Mouse (Mus musculus) stomach, embryonic 15.5 days (tissue): Measurements from ENCODE around the gene Aqp8. TPM values are rescaled to one million over a fixed set of nuclear protein-coding genes. Genes with fewer than 3 reads are reported as not detected.
A peak's percentile ranks its signal among the peaks of the same experiment; 100 is the strongest.

Experiments
- ATAC-seq: fragments of 200-750 bp; cut with Nextera tagmentation; 2 replicates; pipeline ENCODE4 v1.8.0; 2017; ENCODE audit warnings: low read depth, moderate number of reproducible peaks, moderate TSS enrichment; ENCODE audit not compliant: insufficient read depth, low FRiP score
- H3K27ac ChIP-seq: fragments of 300-500 bp; sonication (generic); 2 replicates; pipeline ENCODE4 v1.5.1; 2015; ENCODE audit warnings: mild to moderate bottlenecking, inconsistent platforms
- H3K27me3 ChIP-seq: fragments of 300-500 bp; sonication (generic); replicated peaks from 2 replicates; pipeline ENCODE4 v1.6.1; 2015; ENCODE audit warnings: inconsistent platforms
- H3K36me3 ChIP-seq: fragments of 300-500 bp; sonication (generic); 2 replicates; pipeline ENCODE4 v1.6.1; 2015; ENCODE audit warnings: inconsistent platforms
- H3K4me1 ChIP-seq: fragments of 300-500 bp; sonication (generic); 2 replicates; pipeline ENCODE4 v1.6.1; 2015; ENCODE audit warnings: inconsistent platforms
- H3K4me2 ChIP-seq: fragments of 300-500 bp; sonication (generic); 2 replicates; pipeline ENCODE4 v1.6.1; 2015; ENCODE audit warnings: mild to moderate bottlenecking, inconsistent platforms
- H3K4me3 ChIP-seq: fragments of 300-500 bp; sonication (generic); replicated peaks from 2 replicates; pipeline ENCODE4 v1.5.1; 2015; ENCODE audit warnings: inconsistent platforms
- H3K9ac ChIP-seq: fragments of 300-500 bp; sonication (generic); 2 replicates; pipeline ENCODE4 v1.6.1; 2015; ENCODE audit warnings: inconsistent platforms
- H3K9me3 ChIP-seq: fragments of 300-500 bp; sonication (generic); 2 replicates; pipeline ENCODE4 v1.6.1; 2016; ENCODE audit warnings: inconsistent platforms
- WGBS: fragments of 180-500 bp; shearing (Covaris S2); methylation state at CpG from one replicate; pipeline ENCODE4 v1.1.7; 2015; 5-methylcytosine and 5-hydroxymethylcytosine counted together
- polyA plus RNA-seq: library from polyadenylated mRNA; unstranded; fragments of >200 nt; fragmentation: Nextera tagmentation; extraction: Ambion mirVana; gene quantifications from 2 replicates; pipeline ENCODE4 v1.2.1, GENCODE M21; 2015

Aqp8 gene
- polyA plus RNA-seq, 1 experiment from 2014 or later: 27.3 TPM

GRCm38 (mm10) chr7:123499481-123500238, 37.6 kb downstream of the Aqp8 start:
- peaks cover 10% of the 10 kb centered on the region; the same call in 1 of the 2 replicates for H3K4me1 ChIP-seq
- no peaks in the 10 kb centered on the region for H3K27me3 ChIP-seq
- whole genome bisulfite sequencing: 35% methylated on average over 19 of the region's 19 CpGs
- no peak for ATAC-seq
- peak overlapping the region; percentile 58 for H3K4me3 ChIP-seq
- H3K9me3 ChIP-seq: no peaks in the 10 kb centered on the region
- H3K36me3 ChIP-seq: no peaks in the 10 kb centered on the region
- H3K4me2 ChIP-seq: peak overlapping the region; percentile 96
- H3K9ac ChIP-seq: no peak overlapping the region
- H3K27ac ChIP-seq: no peak overlapping the region

GRCm38 (mm10) chr7:123500239-123501219, 38.4 kb downstream of the Aqp8 start, which contains the start of gene Zkscan2:
Gene Zkscan2, minus strand, starts transcription at chr7:123500449.
- no peaks in the 10 kb centered on the region for H3K27me3 ChIP-seq
- no peaks in the 10 kb centered on the region for H3K36me3 ChIP-seq
- H3K4me2 ChIP-seq: peak within 1 kb of the TSS; percentile 96
- no peaks in the 10 kb centered on the region for H3K9me3 ChIP-seq
- H3K4me1 ChIP-seq: peaks cover 10% of the 10 kb centered on the region; the same call in 1 of the 2 replicates
- WGBS: 2% methylated on average over 60 of the region's 71 CpGs
- peak within 1 kb of the TSS; percentile 58 for H3K4me3 ChIP-seq
- H3K9ac ChIP-seq: peak within 1 kb of the TSS; percentile 29; the same call in 1 of the 2 replicates
- peak; percentile 84 for ATAC-seq
- H3K27ac ChIP-seq: no peak within 1 kb of the TSS

GRCm38 (mm10) chr7:123503358-123503757, 41.3 kb downstream of the Aqp8 start:
- Histone ChIP-seq H3K9me3 (no peaks in the 10 kb centered on the region), H3K9ac (no peak overlapping the region), H3K36me3 (no peaks in the 10 kb centered on the region), H3K4me1 (peaks cover 10% of the 10 kb centered on the region; the same call in 1 of the 2 replicates), H3K27ac (no peak overlapping the region), H3K27me3 (no peaks in the 10 kb centered on the region), H3K4me3 (no peak overlapping the region), H3K4me2 (no peak overlapping the region)
- WGBS: 20% methylated on average over 1 of the region's 1 CpGs
- no peak for ATAC-seq

GRCm38 (mm10) chr7:123507946-123508345, 45.9 kb downstream of the Aqp8 start:
- WGBS: 82% methylated on average over 7 of the region's 7 CpGs

More at GRCm38 (mm10) chr7:123507946-123508345, 45.9 kb downstream of the Aqp8 start:
- Histone ChIP-seq H3K4me2 (no peak overlapping the region), H3K27me3 (no peaks in the 10 kb centered on the region), H3K9me3 (no peaks in the 10 kb centered on the region), H3K4me3 (no peak overlapping the region), H3K36me3 (no peaks in the 10 kb centered on the region), H3K9ac (no peak overlapping the region), H3K27ac (no peak overlapping the region), H3K4me1 (no peaks in the 10 kb centered on the region)
- no peak for ATAC-seq

Other genes starting within 250 kb of the Aqp8 start
- 1.3 and 1.9 TPM in 2 replicates for gene Slc5a11, start 247.5 kb upstream of the Aqp8 start, polyA plus RNA-seq
- gene Lcmt1, start 92.5 kb upstream of the Aqp8 start, polyA plus RNA-seq: 43.3 and 45.7 TPM in 2 replicates
- gene Arhgap17, start 92.4 kb upstream of the Aqp8 start, polyA plus RNA-seq: 16.2 and 19.9 TPM in 2 replicates
- 2.0 and 2.3 TPM in 2 replicates for gene Zkscan2, start 38.2 kb downstream of the Aqp8 start, polyA plus RNA-seq